Mouse (Mus musculus): ENCODE results near the gene Cpeb4. TPM values are rescaled to one million over a fixed set of nuclear protein-coding genes. Genes with fewer than 3 reads are reported as not detected.

Cpeb4 gene
- 32.2 and 34.5 TPM in 2 replicates for polyA plus RNA-seq (2014; fragmentation: Nextera tagmentation; extraction: Ambion mirVana)

GRCm38 (mm10) chr11:31871911-31872310, at the start of gene Cpeb4:
Cpeb4 (plus strand) TSS chr11:31872211.
- DNase-seq (no peak), ATAC-seq (ENCODE audit: low FRiP score, low TSS enrichment) (no peak)
- Histone ChIP-seq H3K36me3 (ENCODE audit: control insufficient read depth, insufficient read depth, low read length) (no peaks in the 10 kb centered on the region), H3K9me3 (ENCODE audit: control insufficient read depth, low read length) (no peaks in the 10 kb centered on the region), H3K4me1 (ENCODE audit: control insufficient read depth, insufficient read depth, low read length) (peaks cover 30% of the 10 kb centered on the region), H3K27ac (replicated peaks; ENCODE audit: low read depth, low read length) (peak within 1 kb of the TSS; percentile 95), H3K4me2 (ENCODE audit: low read length) (peak within 1 kb of the TSS; percentile 84), H3K4me3 (replicated peaks; ENCODE audit: low read depth, low read length) (peak within 1 kb of the TSS; percentile 88), H3K27me3 (ENCODE audit: control insufficient read depth, insufficient read depth, low read length) (no peaks in the 10 kb centered on the region), H3K9ac (replicated peaks; ENCODE audit: low read length) (peak within 1 kb of the TSS; percentile 88)
- WGBS, result 74% methylated on average over 4 of the region's 4 CpGs

- WGBS, result 89% methylated on average over 9 of the region's 9 CpGs
- H3K27me3 ChIP-seq (ENCODE audit: control insufficient read depth, insufficient read depth, low read length), result no peaks in the 10 kb centered on the region
- no peak overlapping the region for H3K4me3 ChIP-seq (replicated peaks; ENCODE audit: low read depth, low read length)
- H3K27ac ChIP-seq (replicated peaks; ENCODE audit: low read depth, low read length), result peak overlapping the region; percentile 64
- DNase-seq (no peak), ATAC-seq (ENCODE audit: low FRiP score, low TSS enrichment) (no peak)
- H3K9me3 ChIP-seq (ENCODE audit: control insufficient read depth, low read length), result no peaks in the 10 kb centered on the region
- no peak overlapping the region for H3K4me2 ChIP-seq (ENCODE audit: low read length)
- no peak overlapping the region for H3K9ac ChIP-seq (replicated peaks; ENCODE audit: low read length)
- H3K4me1 ChIP-seq (ENCODE audit: control insufficient read depth, insufficient read depth, low read length), result peaks cover 7% of the 10 kb centered on the region; the same call in 1 of the 2 replicates
- H3K36me3 ChIP-seq (ENCODE audit: control insufficient read depth, insufficient read depth, low read length), result no peaks in the 10 kb centered on the region
Observed at GRCm38 (mm10) chr11:31822556-31822955, 49.5 kb upstream of the Cpeb4 start.

GRCm38 (mm10) chr11:31823513-31823912, 48.5 kb upstream of the Cpeb4 start:
- 86% methylated on average over 7 of the region's 7 CpGs for WGBS
- peaks cover 7% of the 10 kb centered on the region; the same call in 1 of the 2 replicates for H3K4me1 ChIP-seq (ENCODE audit: control insufficient read depth, insufficient read depth, low read length)
- H3K9me3 ChIP-seq (ENCODE audit: control insufficient read depth, low read length), result no peaks in the 10 kb centered on the region
- H3K9ac ChIP-seq (replicated peaks; ENCODE audit: low read length), result no peak overlapping the region
- no peak overlapping the region for H3K4me2 ChIP-seq (ENCODE audit: low read length)
- H3K4me3 ChIP-seq (replicated peaks; ENCODE audit: low read depth, low read length), result no peak overlapping the region
- H3K27me3 ChIP-seq (ENCODE audit: control insufficient read depth, insufficient read depth, low read length), result no peaks in the 10 kb centered on the region
- DNase-seq (no peak), ATAC-seq (ENCODE audit: low FRiP score, low TSS enrichment) (no peak)
- no peaks in the 10 kb centered on the region for H3K36me3 ChIP-seq (ENCODE audit: control insufficient read depth, insufficient read depth, low read length)
- no peak overlapping the region for H3K27ac ChIP-seq (replicated peaks; ENCODE audit: low read depth, low read length)

- Histone ChIP-seq H3K4me2 (ENCODE audit: low read length) (no peak overlapping the region), H3K27me3 (ENCODE audit: control insufficient read depth, insufficient read depth, low read length) (no peaks in the 10 kb centered on the region), H3K9me3 (ENCODE audit: control insufficient read depth, low read length) (no peaks in the 10 kb centered on the region), H3K4me1 (ENCODE audit: control insufficient read depth, insufficient read depth, low read length) (peaks cover 7% of the 10 kb centered on the region; the same call in 1 of the 2 replicates), H3K27ac (replicated peaks; ENCODE audit: low read depth, low read length) (no peak overlapping the region), H3K36me3 (ENCODE audit: control insufficient read depth, insufficient read depth, low read length) (no peaks in the 10 kb centered on the region), H3K4me3 (replicated peaks; ENCODE audit: low read depth, low read length) (no peak overlapping the region), H3K9ac (replicated peaks; ENCODE audit: low read length) (no peak overlapping the region)
- ATAC-seq (ENCODE audit: low FRiP score, low TSS enrichment) (no peak), DNase-seq (no peak)
- 73% methylated on average over 14 of the region's 14 CpGs for WGBS
Observed at GRCm38 (mm10) chr11:31824504-31825166, 47.4 kb upstream of the Cpeb4 start.

GRCm38 (mm10) chr11:31828011-31828770, 43.8 kb upstream of the Cpeb4 start:
- ATAC-seq (ENCODE audit: low FRiP score, low TSS enrichment) (no peak), DNase-seq (peak; percentile 30)
- Histone ChIP-seq H3K9ac (replicated peaks; ENCODE audit: low read length) (no peak overlapping the region), H3K27ac (replicated peaks; ENCODE audit: low read depth, low read length) (no peak overlapping the region), H3K4me1 (ENCODE audit: control insufficient read depth, insufficient read depth, low read length) (peaks cover 12% of the 10 kb centered on the region; the same call in 1 of the 2 replicates), H3K27me3 (ENCODE audit: control insufficient read depth, insufficient read depth, low read length) (no peaks in the 10 kb centered on the region), H3K4me3 (replicated peaks; ENCODE audit: low read depth, low read length) (no peak overlapping the region), H3K36me3 (ENCODE audit: control insufficient read depth, insufficient read depth, low read length) (no peaks in the 10 kb centered on the region), H3K9me3 (ENCODE audit: control insufficient read depth, low read length) (no peaks in the 10 kb centered on the region), H3K4me2 (ENCODE audit: low read length) (no peak overlapping the region)
- 67% methylated on average over 4 of the region's 4 CpGs for WGBS

GRCm38 (mm10) chr11:31828771-31829072, 43.3 kb upstream of the Cpeb4 start:
- Histone ChIP-seq H3K9me3 (ENCODE audit: control insufficient read depth, low read length) (no peaks in the 10 kb centered on the region), H3K4me1 (ENCODE audit: control insufficient read depth, insufficient read depth, low read length) (peaks cover 12% of the 10 kb centered on the region; the same call in 1 of the 2 replicates), H3K4me2 (ENCODE audit: low read length) (no peak overlapping the region), H3K36me3 (ENCODE audit: control insufficient read depth, insufficient read depth, low read length) (no peaks in the 10 kb centered on the region), H3K27me3 (ENCODE audit: control insufficient read depth, insufficient read depth, low read length) (no peaks in the 10 kb centered on the region), H3K27ac (replicated peaks; ENCODE audit: low read depth, low read length) (no peak overlapping the region), H3K9ac (replicated peaks; ENCODE audit: low read length) (no peak overlapping the region), H3K4me3 (replicated peaks; ENCODE audit: low read depth, low read length) (no peak overlapping the region)
- ATAC-seq (ENCODE audit: low FRiP score, low TSS enrichment), result no peak
- DNase-seq, result no peak
- WGBS, result 85% methylated on average over 2 of the region's 2 CpGs

GRCm38 (mm10) chr11:31830213-31831151, 41.5 kb upstream of the Cpeb4 start:
- H3K27me3 ChIP-seq (ENCODE audit: control insufficient read depth, insufficient read depth, low read length), result no peaks in the 10 kb centered on the region
- DNase-seq (peak; percentile 31), ATAC-seq (ENCODE audit: low FRiP score, low TSS enrichment) (peak; percentile 44; the same call in 1 of the 2 replicates)
- no peak overlapping the region for H3K9ac ChIP-seq (replicated peaks; ENCODE audit: low read length)
- no peaks in the 10 kb centered on the region for H3K9me3 ChIP-seq (ENCODE audit: control insufficient read depth, low read length)
- WGBS, result 48% methylated on average over 10 of the region's 10 CpGs
- no peak overlapping the region for H3K4me2 ChIP-seq (ENCODE audit: low read length)
- no peaks in the 10 kb centered on the region for H3K36me3 ChIP-seq (ENCODE audit: control insufficient read depth, insufficient read depth, low read length)
- H3K4me3 ChIP-seq (replicated peaks; ENCODE audit: low read depth, low read length), result no peak overlapping the region
- H3K27ac ChIP-seq (replicated peaks; ENCODE audit: low read depth, low read length), result peak overlapping the region; percentile 61; the same call in 1 of the 2 replicates
- H3K4me1 ChIP-seq (ENCODE audit: control insufficient read depth, insufficient read depth, low read length), result peaks cover 9% of the 10 kb centered on the region; the same call in 1 of the 2 replicates

GRCm38 (mm10) chr11:31831451-31831850, 40.6 kb upstream of the Cpeb4 start:
- H3K4me3 ChIP-seq (replicated peaks; ENCODE audit: low read depth, low read length), result no peak overlapping the region
- no peak overlapping the region for H3K9ac ChIP-seq (replicated peaks; ENCODE audit: low read length)
- no peaks in the 10 kb centered on the region for H3K9me3 ChIP-seq (ENCODE audit: control insufficient read depth, low read length)
- DNase-seq, result peak; percentile 23
- ATAC-seq (ENCODE audit: low FRiP score, low TSS enrichment), result peak; percentile 46; the same call in 1 of the 2 replicates
- H3K27me3 ChIP-seq (ENCODE audit: control insufficient read depth, insufficient read depth, low read length), result no peaks in the 10 kb centered on the region
- no peaks in the 10 kb centered on the region for H3K36me3 ChIP-seq (ENCODE audit: control insufficient read depth, insufficient read depth, low read length)
- 52% methylated on average over 5 of the region's 5 CpGs for WGBS
- peaks cover 9% of the 10 kb centered on the region; the same call in 1 of the 2 replicates for H3K4me1 ChIP-seq (ENCODE audit: control insufficient read depth, insufficient read depth, low read length)
- 0 out of 2 replicates have a peak overlapping the region, but pooled peaks have one; percentile 61 for H3K27ac ChIP-seq (replicated peaks; ENCODE audit: low read depth, low read length)
- no peak overlapping the region for H3K4me2 ChIP-seq (ENCODE audit: low read length)
